Mouse (Mus musculus): ENCODE results near the gene Pou4f1.

GRCm38 (mm10) chr14:104460325-104461285, 7.2 kb downstream of the Pou4f1 start:
- TF ChIP-seq CTCF (conservative IDR thresholded peaks at IDR 0.05; ENCODE audit: low read length) (no peak), POU5F1 (IDR thresholded peaks at IDR 0.05; ENCODE audit: borderline replicate concordance, low read length) (no peak)

Measured in E14TG2a.4 (cell line).